Mouse (Mus musculus): ENCODE measurements at regions not wholly inside any gene's neighbourhood (a gene's known extent, or its start where the extent isn't known, plus 50 kb on each side); places are given as distances from the start of the nearest gene placed in this dataset.

GRCm38 (mm10) chr4:26016071-26016470 lies 216.0 kb upstream of the Fut9 start:
- 46% methylated on average over 5 of the region's 5 CpGs for WGBS
- Histone ChIP-seq H3K27ac (no peak overlapping the region), H3K4me2 (ENCODE audit: low read depth, low read length) (no peak overlapping the region), H3K27me3 (ENCODE audit: insufficient read depth, low read length) (no peaks in the 10 kb centered on the region), H3K9ac (replicated peaks; ENCODE audit: low read length) (no peak overlapping the region), H3K4me1 (ENCODE audit: insufficient read depth, low read length) (no peaks in the 10 kb centered on the region), H3K4me3 (ENCODE audit: low read length) (no peak overlapping the region), H3K9me3 (ENCODE audit: low read length) (no peaks in the 10 kb centered on the region), H3K36me3 (ENCODE audit: insufficient read depth, low read length) (no peaks in the 10 kb centered on the region)
- DNase-seq (ENCODE audit: low spot score), result no peak
- TF ChIP-seq CTCF (IDR thresholded peaks at IDR 0.05; ENCODE audit: low read depth), result no peak
- no peak for ATAC-seq

DNA sequence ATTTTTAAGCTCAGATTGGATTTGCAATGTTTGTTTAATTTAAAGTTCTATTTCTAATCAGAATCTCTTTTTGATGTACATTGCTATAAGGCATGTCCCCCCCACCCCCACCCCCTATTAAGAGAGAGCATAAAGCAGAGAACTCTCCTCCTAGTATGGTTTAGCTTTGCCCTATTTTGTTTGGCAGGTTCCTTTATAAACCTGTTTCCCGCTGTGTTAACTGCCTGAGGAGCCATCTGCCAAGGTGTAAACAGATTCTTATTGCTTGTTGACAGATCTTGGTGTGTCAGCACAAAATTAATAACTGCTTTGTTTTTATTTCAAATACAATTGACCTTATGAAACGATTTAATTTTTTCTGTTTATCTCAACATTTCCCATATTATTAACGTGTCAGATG lies 200.3 kb upstream of the Fut9 start:
- H3K27me3 ChIP-seq (ENCODE audit: insufficient read depth, low read length), result no peaks in the 10 kb centered on the region
- no peak overlapping the region for H3K4me2 ChIP-seq (ENCODE audit: low read depth, low read length)
- 61% methylated on average over 3 of the region's 3 CpGs for WGBS
- ATAC-seq, result peak; percentile 51; the same call in 1 of the 2 replicates
- no peak for TF ChIP-seq CTCF (IDR thresholded peaks at IDR 0.05; ENCODE audit: low read depth)
- no peak overlapping the region for H3K4me3 ChIP-seq (ENCODE audit: low read length)
- no peaks in the 10 kb centered on the region for H3K9me3 ChIP-seq (ENCODE audit: low read length)
- no peak overlapping the region for H3K9ac ChIP-seq (replicated peaks; ENCODE audit: low read length)
- no peaks in the 10 kb centered on the region for H3K36me3 ChIP-seq (ENCODE audit: insufficient read depth, low read length)
- H3K27ac ChIP-seq, result no peak overlapping the region
- no peaks in the 10 kb centered on the region for H3K4me1 ChIP-seq (ENCODE audit: insufficient read depth, low read length)
- DNase-seq (ENCODE audit: low spot score), result peak; percentile 45

GRCm38 (mm10) chr4:25998561-25998960 lies 198.5 kb upstream of the Fut9 start:
- 95% methylated on average over 1 of the region's 1 CpGs for WGBS
- Histone ChIP-seq H3K4me2 (ENCODE audit: low read depth, low read length) (no peak overlapping the region), H3K27me3 (ENCODE audit: insufficient read depth, low read length) (no peaks in the 10 kb centered on the region), H3K9me3 (ENCODE audit: low read length) (no peaks in the 10 kb centered on the region), H3K36me3 (ENCODE audit: insufficient read depth, low read length) (no peaks in the 10 kb centered on the region), H3K9ac (replicated peaks; ENCODE audit: low read length) (no peak overlapping the region), H3K27ac (no peak overlapping the region), H3K4me1 (ENCODE audit: insufficient read depth, low read length) (no peaks in the 10 kb centered on the region), H3K4me3 (ENCODE audit: low read length) (no peak overlapping the region)
- no peak for TF ChIP-seq CTCF (IDR thresholded peaks at IDR 0.05; ENCODE audit: low read depth)
- no peak for ATAC-seq
- DNase-seq (ENCODE audit: low spot score), result no peak

GRCm38 (mm10) chr4:25955696-25956348 lies 155.8 kb upstream of the Fut9 start:
- WGBS, result 83% methylated on average over 2 of the region's 2 CpGs
- H3K4me1 ChIP-seq (ENCODE audit: insufficient read depth, low read length), result no peaks in the 10 kb centered on the region
- ATAC-seq, result no peak

GRCm38 (mm10) chr4:25932546-25932945 lies 132.5 kb upstream of the Fut9 start:
- Histone ChIP-seq H3K36me3 (ENCODE audit: insufficient read depth, low read length) (no peaks in the 10 kb centered on the region), H3K27ac (no peak overlapping the region), H3K4me2 (ENCODE audit: low read depth, low read length) (no peak overlapping the region), H3K4me3 (ENCODE audit: low read length) (no peak overlapping the region), H3K9ac (replicated peaks; ENCODE audit: low read length) (no peak overlapping the region), H3K27me3 (ENCODE audit: insufficient read depth, low read length) (no peaks in the 10 kb centered on the region), H3K9me3 (ENCODE audit: low read length) (no peaks in the 10 kb centered on the region), H3K4me1 (ENCODE audit: insufficient read depth, low read length) (no peaks in the 10 kb centered on the region)
- ATAC-seq, result no peak
- 87% methylated on average over 6 of the region's 6 CpGs for WGBS
- DNase-seq (ENCODE audit: low spot score), result no peak
- no peak for TF ChIP-seq CTCF (IDR thresholded peaks at IDR 0.05; ENCODE audit: low read depth)

More at GRCm38 (mm10) chr4:25955696-25956348, 155.8 kb upstream of the Fut9 start:
- no peaks in the 10 kb centered on the region for H3K9me3 ChIP-seq (ENCODE audit: low read length)
- H3K27me3 ChIP-seq (ENCODE audit: insufficient read depth, low read length), result no peaks in the 10 kb centered on the region
- no peak overlapping the region for H3K27ac ChIP-seq
- peak; percentile 5 for DNase-seq (ENCODE audit: low spot score)
- no peak for TF ChIP-seq CTCF (IDR thresholded peaks at IDR 0.05; ENCODE audit: low read depth)
- no peak overlapping the region for H3K9ac ChIP-seq (replicated peaks; ENCODE audit: low read length)
- no peak overlapping the region for H3K4me3 ChIP-seq (ENCODE audit: low read length)
- H3K36me3 ChIP-seq (ENCODE audit: insufficient read depth, low read length), result no peaks in the 10 kb centered on the region
- no peak overlapping the region for H3K4me2 ChIP-seq (ENCODE audit: low read depth, low read length)

DNA sequence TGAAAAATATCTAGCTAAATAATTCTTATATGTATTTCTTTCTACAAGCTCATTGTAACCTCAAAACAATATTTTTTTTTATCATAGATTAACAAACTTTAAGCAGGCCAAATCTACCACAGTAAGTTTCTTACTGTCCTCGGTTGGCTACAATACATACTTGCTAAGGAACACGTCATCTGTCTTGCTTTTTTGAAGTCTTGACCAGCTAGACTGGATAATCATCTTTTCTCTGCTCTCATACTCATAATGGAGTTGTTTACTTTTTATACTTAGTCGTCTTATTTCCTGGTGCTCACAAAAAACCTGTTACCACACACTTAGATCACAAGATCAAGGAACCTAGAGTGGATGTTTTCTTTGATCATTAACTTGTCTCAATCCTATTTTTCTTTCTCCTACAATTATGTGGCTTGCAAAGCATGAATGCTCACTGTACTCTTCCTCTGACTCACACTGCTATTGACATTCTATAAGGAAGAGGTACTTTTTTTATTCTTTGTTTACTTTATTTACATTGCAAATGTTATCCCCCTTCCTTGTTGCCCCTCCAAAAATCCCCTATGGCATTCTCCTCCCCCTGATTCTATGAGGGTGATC lies 95.4 kb upstream of the Fut9 start:
- H3K4me2 ChIP-seq (ENCODE audit: low read depth, low read length), result no peak overlapping the region

More for the DNA sequence above, 95.4 kb upstream of the Fut9 start:
- H3K27me3 ChIP-seq (ENCODE audit: insufficient read depth, low read length), result no peaks in the 10 kb centered on the region
- H3K27ac ChIP-seq, result no peak overlapping the region
- H3K9ac ChIP-seq (replicated peaks; ENCODE audit: low read length), result no peak overlapping the region
- H3K4me3 ChIP-seq (ENCODE audit: low read length), result no peak overlapping the region
- DNase-seq (ENCODE audit: low spot score) (no peak), ATAC-seq (no peak)
- no peaks in the 10 kb centered on the region for H3K36me3 ChIP-seq (ENCODE audit: insufficient read depth, low read length)
- TF ChIP-seq CTCF (IDR thresholded peaks at IDR 0.05; ENCODE audit: low read depth), result no peak
- no peaks in the 10 kb centered on the region for H3K4me1 ChIP-seq (ENCODE audit: insufficient read depth, low read length)
- 82% methylated on average over 3 of the region's 3 CpGs for WGBS
- H3K9me3 ChIP-seq (ENCODE audit: low read length), result no peaks in the 10 kb centered on the region

Data from hindbrain, postnatal 0 days (tissue).